In the genomic region with DNA sequence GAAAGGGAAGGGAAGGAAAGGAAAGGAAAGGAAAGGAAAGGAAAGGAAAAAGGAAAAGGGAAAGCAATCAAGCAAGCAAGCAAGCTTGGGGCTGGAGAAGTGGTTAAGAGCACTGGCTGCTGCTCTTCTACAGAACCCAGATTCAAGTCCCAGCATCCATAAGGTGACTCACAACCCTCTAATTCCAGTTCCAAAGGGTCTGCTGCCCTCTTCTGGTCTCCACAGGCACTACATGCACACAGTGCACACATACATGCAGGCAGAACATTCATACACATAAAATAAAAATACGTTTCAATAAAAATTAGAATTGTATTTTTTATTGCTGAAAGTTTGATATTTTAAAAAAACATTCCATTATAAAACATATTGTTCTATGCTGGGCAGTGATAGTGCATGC, we compare ENCODE assay signal across 9 mouse cellular contexts. TPM values are rescaled to one million over a fixed set of nuclear protein-coding genes. Genes with fewer than 3 reads are reported as not detected.
A peak's percentile ranks its signal among the peaks of the same experiment; 100 is the strongest.
DNase-seq lines count a peak whose midpoint lies in the region; ATAC-seq lines count a peak whose summit lies in the region.
"Had no signal": no experiment of that assay in that cellular context is flagged by ENCODE, and none has a peak within 500 bp of the region (broad histone marks: within the 10 kb centered on the region; RNA-seq: fewer than 3 reads in every experiment).

No protein-coding gene starts in this region.

- H3K4me3 ChIP-seq in forebrain, embryonic 14.5 days (ENCODE audit: low read depth, low read length) = no peak overlapping the region
- no peak overlapping the region for H3K4me3 ChIP-seq in forebrain, embryonic 16.5 days (replicated peaks; ENCODE audit: low read length)
- H3K4me3 ChIP-seq in midbrain, embryonic 10.5 days = no peak overlapping the region
- no peak overlapping the region for H3K4me3 ChIP-seq in midbrain, embryonic 16.5 days (ENCODE audit: low read depth, low read length)

- no peak overlapping the region for H3K27ac ChIP-seq in forebrain, embryonic 14.5 days (ENCODE audit: low read depth, low read length)
- no peak overlapping the region for H3K27ac ChIP-seq in forebrain, embryonic 16.5 days (ENCODE audit: low read length)
- H3K27ac ChIP-seq in midbrain, embryonic 10.5 days (replicated peaks) = no peak overlapping the region
- H3K27ac ChIP-seq in midbrain, embryonic 16.5 days (ENCODE audit: low read length) = no peak overlapping the region

- H3K9me3 ChIP-seq in forebrain, embryonic 14.5 days (replicated peaks; ENCODE audit: control insufficient read depth, low read length) = no peaks in the 10 kb centered on the region
- no peaks in the 10 kb centered on the region for H3K9me3 ChIP-seq in forebrain, embryonic 16.5 days (ENCODE audit: control insufficient read depth, low read length)
- H3K9me3 ChIP-seq in midbrain, embryonic 10.5 days (replicated peaks) = no peaks in the 10 kb centered on the region
- no peaks in the 10 kb centered on the region; the same call in 1 of the 2 replicates for H3K9me3 ChIP-seq in midbrain, embryonic 16.5 days (replicated peaks; ENCODE audit: control insufficient read depth, low read length, poor library complexity, severe bottlenecking)

- no peak overlapping the region for H3K4me2 ChIP-seq in forebrain, embryonic 14.5 days (ENCODE audit: low read length)
- H3K4me2 ChIP-seq in forebrain, embryonic 16.5 days (ENCODE audit: low read length) = no peak overlapping the region
- H3K4me2 ChIP-seq in midbrain, embryonic 16.5 days (ENCODE audit: low read length) = no peak overlapping the region

- H3K4me1 ChIP-seq in forebrain, embryonic 14.5 days (ENCODE audit: control insufficient read depth, insufficient read depth, low read length) = peaks cover 8% of the 10 kb centered on the region; the same call in 1 of the 2 replicates
- H3K4me1 ChIP-seq in forebrain, embryonic 16.5 days (replicated peaks; ENCODE audit: control insufficient read depth, insufficient read depth, low read length) = peaks cover 11% of the 10 kb centered on the region
- peaks cover 29% of the 10 kb centered on the region for H3K4me1 ChIP-seq in midbrain, embryonic 10.5 days
- H3K4me1 ChIP-seq in midbrain, embryonic 16.5 days (ENCODE audit: control insufficient read depth, insufficient read depth, low read length) = peaks cover 14% of the 10 kb centered on the region

- intact Hi-C loops in gastrocnemius, postnatal 14 days (cut with DNase I; ENCODE audit: low total_unique reads) = loop anchor here (5.0 kb wide), 1 partner anchor 190 kb away; no protein-coding TSS in a partner anchor

- ATAC-seq in forebrain, embryonic 14.5 days = no peak
- no peak for ATAC-seq in forebrain, embryonic 16.5 days
- ATAC-seq in midbrain, embryonic 16.5 days = no peak

- peak; percentile 22 for DNase-seq in forebrain, embryonic 14.5 days (ENCODE audit: low spot score)
- DNase-seq in midbrain, embryonic 10.5 days (ENCODE audit: low spot score) = peak; percentile 38
- peak; percentile 74 for DNase-seq in adrenal gland, postnatal 14 days
- peak; percentile 22 for DNase-seq in gastrocnemius, postnatal 14 days
- DNase-seq in natural killer cell, adult 2 months (ENCODE audit: low spot score in 2 of 2) = peak; percentile 47 to 59
- DNase-seq in frontal cortex, postnatal 25 days (ENCODE audit: low spot score in 2 of 2) = no peak

- H3K36me3 ChIP-seq in forebrain, embryonic 14.5 days (ENCODE audit: control insufficient read depth, insufficient read depth, low read length) = no peaks in the 10 kb centered on the region
- no peaks in the 10 kb centered on the region for H3K36me3 ChIP-seq in forebrain, embryonic 16.5 days (ENCODE audit: control insufficient read depth, insufficient read depth)
- no peaks in the 10 kb centered on the region for H3K36me3 ChIP-seq in midbrain, embryonic 10.5 days
- H3K36me3 ChIP-seq in midbrain, embryonic 16.5 days (ENCODE audit: control insufficient read depth, insufficient read depth, low read length) = no peaks in the 10 kb centered on the region

- 83% methylated on average over 1 of the region's 1 CpGs for WGBS in forebrain, embryonic 14.5 days
- 84% methylated on average over 1 of the region's 1 CpGs for WGBS in forebrain, embryonic 16.5 days
- WGBS in midbrain, embryonic 10.5 days = 71% methylated on average over 1 of the region's 1 CpGs
- 83% methylated on average over 1 of the region's 1 CpGs for WGBS in midbrain, embryonic 16.5 days

- H3K9ac ChIP-seq in forebrain, embryonic 14.5 days (ENCODE audit: low read length) = no peak overlapping the region
- no peak overlapping the region for H3K9ac ChIP-seq in forebrain, embryonic 16.5 days (replicated peaks; ENCODE audit: low read depth, low read length)
- H3K9ac ChIP-seq in midbrain, embryonic 16.5 days (ENCODE audit: low read depth, low read length) = no peak overlapping the region

- no peaks in the 10 kb centered on the region for H3K27me3 ChIP-seq in forebrain, embryonic 14.5 days (replicated peaks; ENCODE audit: control insufficient read depth, insufficient read depth, low read length)
- 0 out of 2 replicates have a peak, but pooled peaks cover 3% of the 10 kb centered on the region for H3K27me3 ChIP-seq in forebrain, embryonic 16.5 days (replicated peaks; ENCODE audit: control insufficient read depth, insufficient read depth, low read length)
- peaks cover 14% of the 10 kb centered on the region; the same call in 1 of the 2 replicates for H3K27me3 ChIP-seq in midbrain, embryonic 10.5 days (ENCODE audit: low read depth, poor library complexity, severe bottlenecking)
- H3K27me3 ChIP-seq in midbrain, embryonic 16.5 days (ENCODE audit: control insufficient read depth, insufficient read depth, low read depth, low read length) = peaks cover 6% of the 10 kb centered on the region; the same call in 1 of the 2 replicates

RNA-seq across cellular contexts. Expression of gene Tsga10, which starts 0.8 kb away (rescaled TPM):
- polyA plus RNA-seq in forebrain, embryonic 14.5 days (2014; fragmentation: Nextera tagmentation; extraction: Ambion mirVana) = 13.8 and 16.9 TPM in 2 replicates
- 24.9 and 26.0 TPM in 2 replicates for polyA plus RNA-seq in forebrain, embryonic 16.5 days (2015; fragmentation: Nextera tagmentation; extraction: Ambion mirVana)
- polyA plus RNA-seq in midbrain, embryonic 10.5 days (2016; fragmentation: Nextera tagmentation; extraction: Ambion mirVana) = 11.0 and 15.0 TPM in 2 replicates
- polyA plus RNA-seq in midbrain, embryonic 16.5 days (2015; fragmentation: Nextera tagmentation; extraction: Ambion mirVana) = 17.0 and 23.4 TPM in 2 replicates
- 4.6 and 5.2 TPM in 2 replicates for total RNA-seq in adrenal gland, postnatal 14 days (2021)
- total RNA-seq in gastrocnemius, postnatal 14 days (2021) = 1 to 10 TPM; 2.2 to 2.4 TPM

RNA-seq across cellular contexts. Expression of gene Lipt1, which starts 4.5 kb away (rescaled TPM):
- 8.8 and 9.0 TPM in 2 replicates for polyA plus RNA-seq in forebrain, embryonic 14.5 days (2014; fragmentation: Nextera tagmentation; extraction: Ambion mirVana)
- 9.2 and 9.5 TPM in 2 replicates for polyA plus RNA-seq in forebrain, embryonic 16.5 days (2015; fragmentation: Nextera tagmentation; extraction: Ambion mirVana)
- 7.3 and 8.9 TPM in 2 replicates for polyA plus RNA-seq in midbrain, embryonic 10.5 days (2016; fragmentation: Nextera tagmentation; extraction: Ambion mirVana)
- 8.6 and 8.8 TPM in 2 replicates for polyA plus RNA-seq in midbrain, embryonic 16.5 days (2015; fragmentation: Nextera tagmentation; extraction: Ambion mirVana)
- 18.4 and 19.3 TPM in 2 replicates for total RNA-seq in adrenal gland, postnatal 14 days (2021)
- 1 to 10 TPM; 5.5 to 5.8 TPM for total RNA-seq in gastrocnemius, postnatal 14 days (2021)

RNA-seq across cellular contexts. Expression of gene Mitd1, which starts 23.2 kb away (rescaled TPM):
- 15.3 and 17.4 TPM in 2 replicates for polyA plus RNA-seq in forebrain, embryonic 14.5 days (2014; fragmentation: Nextera tagmentation; extraction: Ambion mirVana)
- polyA plus RNA-seq in forebrain, embryonic 16.5 days (2015; fragmentation: Nextera tagmentation; extraction: Ambion mirVana) = 18.5 and 19.0 TPM in 2 replicates
- polyA plus RNA-seq in midbrain, embryonic 10.5 days (2016; fragmentation: Nextera tagmentation; extraction: Ambion mirVana) = 20.8 and 23.1 TPM in 2 replicates
- polyA plus RNA-seq in midbrain, embryonic 16.5 days (2015; fragmentation: Nextera tagmentation; extraction: Ambion mirVana) = 13.8 and 14.0 TPM in 2 replicates
- 13.1 and 17.5 TPM in 2 replicates for total RNA-seq in adrenal gland, postnatal 14 days (2021)
- total RNA-seq in gastrocnemius, postnatal 14 days (2021) = 1 to 10 TPM; 2.2 to 2.5 TPM

RNA-seq across cellular contexts. Expression of gene Mrpl30, which starts 23.2 kb away (rescaled TPM):
- polyA plus RNA-seq in forebrain, embryonic 14.5 days (2014; fragmentation: Nextera tagmentation; extraction: Ambion mirVana) = 256 and 324 TPM in 2 replicates
- 251 and 262 TPM in 2 replicates for polyA plus RNA-seq in forebrain, embryonic 16.5 days (2015; fragmentation: Nextera tagmentation; extraction: Ambion mirVana)
- 245 and 251 TPM in 2 replicates for polyA plus RNA-seq in midbrain, embryonic 10.5 days (2016; fragmentation: Nextera tagmentation; extraction: Ambion mirVana)
- polyA plus RNA-seq in midbrain, embryonic 16.5 days (2015; fragmentation: Nextera tagmentation; extraction: Ambion mirVana) = 229 and 231 TPM in 2 replicates
- 308 and 342 TPM in 2 replicates for total RNA-seq in adrenal gland, postnatal 14 days (2021)
- 100 to 1,000 TPM; 229 to 257 TPM for total RNA-seq in gastrocnemius, postnatal 14 days (2021)

RNA-seq across cellular contexts. Expression of gene Lyg2, which starts 49.2 kb away (rescaled TPM):
- not detected in 2 replicates for polyA plus RNA-seq in forebrain, embryonic 14.5 days (2014; fragmentation: Nextera tagmentation; extraction: Ambion mirVana)
- polyA plus RNA-seq in forebrain, embryonic 16.5 days (2015; fragmentation: Nextera tagmentation; extraction: Ambion mirVana) = not detected in 2 replicates
- not detected in 2 replicates for polyA plus RNA-seq in midbrain, embryonic 10.5 days (2016; fragmentation: Nextera tagmentation; extraction: Ambion mirVana)
- polyA plus RNA-seq in midbrain, embryonic 16.5 days (2015; fragmentation: Nextera tagmentation; extraction: Ambion mirVana) = not detected in 2 replicates
- total RNA-seq in adrenal gland, postnatal 14 days (2021) = not detected in 2 replicates
- total RNA-seq in gastrocnemius, postnatal 14 days (2021) = not detected
- total RNA-seq: heart, postnatal 36 days had no signal

Comparison
In these comparisons a context has a peak if more than half of its experiments do, and no peak if none do; other contexts are left out.
1. DNase-seq: peak in forebrain, embryonic 14.5 days (single experiment), midbrain, embryonic 10.5 days (single experiment), adrenal gland, postnatal 14 days (single experiment), gastrocnemius, postnatal 14 days (single experiment) and natural killer cell, adult 2 months (2 of 2); none in frontal cortex, postnatal 25 days (0 of 2).